In the genomic region with DNA sequence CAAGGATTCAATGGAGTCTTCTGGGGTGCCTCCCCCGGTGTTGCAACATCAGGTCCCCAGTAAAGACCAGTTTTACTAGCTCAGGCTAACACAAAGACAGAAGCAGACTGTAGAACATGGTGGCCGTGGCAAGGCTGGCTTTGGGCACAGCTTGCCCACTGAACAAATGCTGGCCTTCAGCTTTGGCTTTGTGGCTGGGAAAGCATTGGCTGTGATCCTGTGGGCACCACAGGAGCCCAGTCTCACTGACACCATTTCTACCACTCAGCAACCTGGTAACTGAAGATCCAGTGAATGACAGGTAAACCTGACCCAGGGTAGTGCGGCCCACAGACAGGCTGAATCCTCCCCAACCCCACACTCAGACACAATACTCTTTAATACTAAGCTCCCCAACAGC, we compare ENCODE assay signal across 17 mouse cellular contexts.
"Had no signal": no experiment of that assay in that cellular context is flagged by ENCODE, and none has a peak within 500 bp of the region (broad histone marks: within the 10 kb centered on the region; RNA-seq: fewer than 3 reads in every experiment).

No protein-coding gene starts in this region.

- ATAC-seq: lung, postnatal 0 days; midbrain, embryonic 15.5 days had no signal

- H3K27ac ChIP-seq: kidney, postnatal 0 days; limb, embryonic 13.5 days; liver, embryonic 15.5 days; midbrain, embryonic 10.5 days; midbrain, embryonic 15.5 days; neural tube, embryonic 12.5 days had no signal

- H3K4me2 ChIP-seq: limb, embryonic 13.5 days; liver, embryonic 11.5 days; liver, embryonic 15.5 days; midbrain, embryonic 15.5 days; neural tube, embryonic 12.5 days had no signal

- H3K36me3 ChIP-seq: liver, embryonic 15.5 days; midbrain, embryonic 15.5 days had no signal

- H3K4me3 ChIP-seq: limb, embryonic 13.5 days; liver, embryonic 15.5 days; midbrain, embryonic 10.5 days; midbrain, embryonic 15.5 days; neural tube, embryonic 12.5 days had no signal

- H3K4me1 ChIP-seq: liver, embryonic 15.5 days; midbrain, embryonic 10.5 days; midbrain, embryonic 15.5 days; neural tube, embryonic 12.5 days had no signal

- H3K27me3 ChIP-seq: limb, embryonic 13.5 days; liver, embryonic 15.5 days; midbrain, embryonic 15.5 days; neural tube, embryonic 12.5 days had no signal

- H3K9ac ChIP-seq: limb, embryonic 13.5 days; liver, embryonic 15.5 days; midbrain, embryonic 15.5 days; neural tube, embryonic 12.5 days had no signal

- H3K9me3 ChIP-seq: limb, embryonic 13.5 days; liver, embryonic 15.5 days; midbrain, embryonic 10.5 days; midbrain, embryonic 15.5 days; neural tube, embryonic 12.5 days had no signal

- DNase-seq: kidney, adult 8-10 months; kidney, postnatal 36 days; layer of hippocampus, adult 9-11 months; layer of hippocampus, postnatal 36 days; left cerebral cortex, postnatal 4 days; lung, adult 2 months; lung, postnatal 36 days; thymus, adult 2 months; thymus, postnatal 25 days had no signal
